Mouse (Mus musculus) lung, embryonic 16.5 days (tissue): ENCODE measurements around the gene Slc13a3. TPM values are rescaled to one million over a fixed set of nuclear protein-coding genes. Genes with fewer than 3 reads are reported as not detected.

Experiments
- ATAC-seq: fragments of 200-750 bp; cut with Nextera tagmentation; 2 replicates; pipeline ENCODE4 v1.8.0; 2017; ENCODE audit warnings: low read depth, mild to moderate bottlenecking, moderate library complexity
- H3K27ac ChIP-seq: fragments of 300-500 bp; sonication (generic); 2 replicates; pipeline ENCODE4 v1.5.1; 2014; ENCODE audit warnings: mild to moderate bottlenecking, control low read depth, low read length
- H3K27me3 ChIP-seq: fragments of 300-500 bp; sonication (generic); 2 replicates; pipeline ENCODE4 v1.6.1; 2014; ENCODE audit warnings: low read depth, low read length, mixed read lengths; ENCODE audit not compliant: control insufficient read depth, insufficient read depth
- H3K36me3 ChIP-seq: fragments of 300-500 bp; sonication (generic); 2 replicates; pipeline ENCODE4 v1.6.1; 2014; ENCODE audit warnings: low read length; ENCODE audit not compliant: control insufficient read depth, insufficient read depth
- H3K4me1 ChIP-seq: fragments of 300-500 bp; sonication (generic); replicated peaks from 2 replicates; pipeline ENCODE4 v1.6.1; 2014; ENCODE audit warnings: low read length, mixed read lengths; ENCODE audit not compliant: control insufficient read depth, insufficient read depth
- H3K4me2 ChIP-seq: fragments of 300-500 bp; sonication (generic); 2 replicates; pipeline ENCODE4 v1.6.1; 2014; ENCODE audit warnings: low read depth, low read length, control low read depth
- H3K4me3 ChIP-seq: fragments of 300-500 bp; sonication (generic); 2 replicates; pipeline ENCODE4 v1.5.1; 2014; ENCODE audit warnings: mild to moderate bottlenecking, low read length, control low read depth
- H3K9ac ChIP-seq: fragments of 300-500 bp; sonication (generic); 2 replicates; pipeline ENCODE4 v1.6.1; 2014; ENCODE audit warnings: low read length, control low read depth
- H3K9me3 ChIP-seq: fragments of 300-500 bp; sonication (generic); 2 replicates; pipeline ENCODE4 v1.6.1; 2016; ENCODE audit warnings: low read length; ENCODE audit not compliant: control insufficient read depth
- WGBS: fragments of 180-500 bp; shearing (Covaris S2); extraction: QIAGEN DNeasy Blood & Tissue Kit; methylation state at CpG from one replicate; pipeline ENCODE4 v1.1.7; 2014; 5-methylcytosine and 5-hydroxymethylcytosine counted together
- polyA plus RNA-seq: library from polyadenylated mRNA; unstranded; fragments of >200 nt; fragmentation: Nextera tagmentation; extraction: Ambion mirVana; gene quantifications from 2 replicates; pipeline ENCODE4 v1.2.1, GENCODE M21; 2015

Gene Slc13a3
- polyA plus RNA-seq, 1 experiment from 2014 or later: 0.57 TPM

DNA sequence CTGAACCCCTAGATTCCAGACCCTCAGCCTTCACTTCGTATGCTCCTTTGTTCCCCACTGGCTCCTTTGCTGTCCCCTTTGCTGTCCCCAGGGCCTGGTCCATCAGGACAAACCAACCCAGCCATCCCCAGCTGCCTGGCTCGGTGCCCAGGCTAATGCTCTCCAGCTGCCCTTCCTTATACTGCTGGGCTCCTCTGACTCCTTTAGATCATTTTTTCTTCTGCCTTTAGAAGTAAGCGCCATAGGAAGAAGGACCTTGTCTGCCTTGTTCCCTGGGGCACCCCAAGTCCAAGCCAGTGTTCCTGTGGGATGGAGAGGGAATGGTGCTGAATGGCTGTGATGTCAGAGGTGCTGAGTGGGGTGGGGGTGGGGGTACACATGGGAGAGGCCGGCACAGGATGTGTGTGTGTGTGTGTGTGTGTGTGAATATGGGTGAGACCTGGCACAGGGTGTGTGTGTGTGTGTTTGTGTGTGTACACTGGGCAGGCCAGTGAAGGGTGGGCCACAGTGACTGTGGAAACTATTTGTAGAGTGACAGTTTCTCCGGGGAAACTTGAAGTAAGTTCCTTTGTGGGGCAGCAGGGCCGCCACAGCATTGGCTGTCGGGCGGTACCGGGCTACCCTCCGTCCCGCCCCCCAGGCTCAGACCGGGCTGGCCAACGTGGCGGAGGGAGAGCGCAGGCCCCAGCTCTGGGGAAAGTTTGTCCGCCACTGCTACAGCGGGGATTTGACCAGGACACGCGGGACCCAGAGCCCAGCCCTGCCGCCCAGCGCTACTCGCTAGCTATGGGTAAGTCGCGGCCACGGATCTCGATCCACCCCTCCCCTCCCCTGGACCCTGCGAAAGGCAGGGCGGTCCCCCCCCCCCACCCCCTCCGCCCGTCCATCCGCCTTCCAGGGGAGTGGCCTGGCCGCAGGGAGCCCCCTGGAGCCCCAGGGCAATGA is 30.5 kb upstream of the Slc13a3 start, which contains the start of gene Slc2a10:
TSS of gene Slc2a10 (plus strand) at position 529 of the 945 bp plus-strand sequence.
- Histone ChIP-seq H3K4me2 (peak within 1 kb of the TSS; percentile 75), H3K27me3 (no peaks in the 10 kb centered on the region), H3K4me1 (peaks cover 28% of the 10 kb centered on the region), H3K9me3 (no peaks in the 10 kb centered on the region), H3K27ac (peak within 1 kb of the TSS; percentile 53), H3K9ac (peak within 1 kb of the TSS; percentile 72), H3K36me3 (no peaks in the 10 kb centered on the region), H3K4me3 (peak within 1 kb of the TSS; percentile 50)
- peak; percentile 86 for ATAC-seq
- WGBS: 1% methylated on average over 24 of the region's 32 CpGs

DNA sequence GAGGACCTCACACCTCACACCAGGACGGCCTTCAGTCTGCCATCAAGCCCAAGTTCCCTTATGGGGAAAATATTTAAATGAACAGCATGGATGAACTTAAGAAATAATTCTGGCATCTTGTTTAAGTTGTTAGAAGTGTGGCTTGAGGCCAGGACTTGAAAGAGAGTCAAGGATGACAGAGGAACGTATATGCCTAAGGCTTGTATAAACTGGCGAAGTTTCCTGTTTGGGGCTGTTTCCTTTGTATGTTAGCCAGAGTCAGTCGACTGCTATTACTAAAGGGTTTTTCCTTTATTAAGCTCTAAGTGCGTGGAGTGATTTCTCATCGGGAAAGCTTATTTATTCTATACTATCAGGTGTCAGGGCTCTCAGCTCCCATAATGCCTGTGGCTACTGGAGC is 25.8 kb upstream of the Slc13a3 start:
- 20% methylated on average over 6 of the region's 6 CpGs for WGBS
- H3K9ac ChIP-seq: no peak overlapping the region
- no peak overlapping the region for H3K4me3 ChIP-seq
- peak; percentile 32; the same call in 1 of the 2 replicates for ATAC-seq
- no peaks in the 10 kb centered on the region for H3K27me3 ChIP-seq
- no peaks in the 10 kb centered on the region for H3K36me3 ChIP-seq
- peak overlapping the region; percentile 74 for H3K27ac ChIP-seq
- H3K4me2 ChIP-seq: no peak overlapping the region
- H3K4me1 ChIP-seq: peaks cover 20% of the 10 kb centered on the region
- H3K9me3 ChIP-seq: no peaks in the 10 kb centered on the region

DNA sequence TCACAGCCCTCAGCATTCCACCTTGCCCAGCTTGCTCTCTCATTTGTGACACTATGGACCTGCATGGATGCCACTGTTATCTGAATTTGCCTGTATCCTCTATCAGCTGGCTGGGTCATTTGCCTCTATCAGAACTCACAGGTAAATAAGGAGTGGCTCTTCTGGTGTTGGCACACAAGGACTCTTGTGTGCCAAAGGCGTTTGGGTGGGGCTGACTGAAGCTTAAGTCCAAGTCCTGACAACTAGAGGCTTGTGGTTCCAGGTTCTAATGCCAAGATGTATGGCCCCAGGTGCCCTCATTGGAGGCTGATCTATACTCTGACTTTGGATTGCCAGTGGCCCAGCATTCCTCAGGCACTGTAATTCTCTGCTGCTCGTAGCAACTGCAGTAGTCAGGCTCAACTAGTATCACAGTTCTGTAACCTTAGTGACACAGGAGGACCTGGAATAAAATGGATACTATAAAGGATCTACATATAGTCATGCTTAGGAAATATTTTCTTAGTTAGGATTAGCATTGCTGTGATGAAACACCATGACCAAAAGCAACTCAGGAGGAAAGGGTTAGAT is 24.8 kb upstream of the Slc13a3 start:
- 65% methylated on average over 2 of the region's 2 CpGs for WGBS

DNA sequence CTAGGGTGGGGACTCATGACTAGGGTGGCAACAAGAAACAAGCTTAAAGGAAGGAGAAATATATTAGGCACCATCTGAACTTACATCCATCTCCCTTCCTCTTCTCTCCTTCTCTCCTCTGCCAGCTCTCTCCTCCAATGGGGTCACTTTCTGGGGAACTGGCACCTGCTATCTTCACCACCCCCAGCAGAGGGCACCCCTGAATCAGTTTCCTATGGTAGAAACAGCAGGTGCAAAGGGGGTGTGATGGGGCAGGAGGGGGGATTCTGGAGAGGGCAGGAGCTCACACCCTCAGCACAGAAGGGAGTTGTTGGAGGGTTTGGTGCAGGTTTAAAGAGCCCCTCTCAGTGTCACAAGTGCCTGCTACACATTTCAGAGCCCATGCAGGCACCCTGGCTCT is 23.2 kb upstream of the Slc13a3 start:
- no peak overlapping the region for H3K9ac ChIP-seq
- ATAC-seq: no peak
- no peaks in the 10 kb centered on the region for H3K9me3 ChIP-seq
- no peak overlapping the region for H3K4me3 ChIP-seq
- H3K27me3 ChIP-seq: no peaks in the 10 kb centered on the region
- peaks cover 18% of the 10 kb centered on the region for H3K4me1 ChIP-seq
- H3K4me2 ChIP-seq: no peak overlapping the region
- no peaks in the 10 kb centered on the region for H3K36me3 ChIP-seq
- H3K27ac ChIP-seq: no peak overlapping the region

More for the DNA sequence above, 24.8 kb upstream of the Slc13a3 start:
- Histone ChIP-seq H3K9me3 (no peaks in the 10 kb centered on the region), H3K27ac (no peak overlapping the region; the same call in 1 of the 2 replicates), H3K9ac (no peak overlapping the region), H3K4me3 (no peak overlapping the region), H3K4me2 (no peak overlapping the region), H3K36me3 (no peaks in the 10 kb centered on the region), H3K4me1 (peaks cover 14% of the 10 kb centered on the region), H3K27me3 (no peaks in the 10 kb centered on the region)
- ATAC-seq: no peak

DNA sequence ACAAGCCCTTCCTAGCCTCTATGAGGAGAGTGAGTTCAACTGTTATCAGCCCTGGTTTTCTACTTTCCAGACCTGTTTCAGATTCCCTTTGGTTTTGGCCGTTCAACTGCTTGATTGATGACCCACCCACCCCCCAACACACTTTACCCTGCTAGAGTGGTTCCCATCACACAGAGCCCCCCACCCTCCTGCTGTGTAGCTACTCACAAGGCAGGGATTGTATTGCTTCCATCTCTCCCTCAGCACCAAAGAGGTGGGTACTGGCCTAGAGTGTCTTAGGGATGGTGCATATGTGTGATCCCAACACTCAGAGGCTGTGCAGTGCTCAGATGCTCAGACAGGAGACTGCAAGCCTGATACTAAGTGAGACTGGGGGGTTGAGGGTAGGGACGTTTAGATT is 21.5 kb upstream of the Slc13a3 start:
- 26% methylated on average over 2 of the region's 2 CpGs for WGBS
- no peak for ATAC-seq

DNA sequence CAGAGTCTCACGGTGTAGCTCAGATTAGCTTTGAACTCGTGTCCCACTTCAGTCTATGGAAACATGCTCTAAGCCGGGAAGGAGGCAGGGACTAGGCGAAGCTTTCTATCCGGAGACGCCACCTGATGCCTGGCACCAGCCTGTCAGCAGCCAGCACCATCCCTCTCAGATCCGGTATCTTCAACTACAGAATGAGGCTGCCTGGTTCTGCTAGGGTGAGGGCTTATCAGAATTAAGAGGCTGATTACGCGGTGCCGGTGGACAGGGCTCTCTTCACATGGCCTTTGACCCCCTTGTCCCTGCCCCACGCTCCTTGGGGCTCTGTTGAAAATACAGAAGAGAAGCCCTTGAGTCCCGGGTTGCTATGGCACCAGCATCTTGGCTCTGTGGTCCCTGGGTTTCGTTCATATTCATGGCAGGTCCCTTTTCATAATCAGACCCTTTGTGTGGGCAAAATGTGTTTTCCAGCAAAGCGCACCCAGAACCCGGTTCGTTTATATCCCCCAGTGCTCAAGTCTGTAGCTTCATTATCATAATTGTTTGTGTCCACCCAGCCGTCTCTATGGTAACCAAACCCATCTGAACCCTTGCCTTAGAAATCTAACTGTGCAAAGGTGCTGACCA is 20.7 kb upstream of the Slc13a3 start:
- 24% methylated on average over 17 of the region's 17 CpGs for WGBS

More for the DNA sequence above, 21.5 kb upstream of the Slc13a3 start:
- H3K36me3 ChIP-seq: peaks cover 6% of the 10 kb centered on the region
- no peaks in the 10 kb centered on the region for H3K27me3 ChIP-seq
- H3K9ac ChIP-seq: no peak overlapping the region
- peaks cover 17% of the 10 kb centered on the region for H3K4me1 ChIP-seq
- no peak overlapping the region for H3K4me3 ChIP-seq
- H3K9me3 ChIP-seq: no peaks in the 10 kb centered on the region
- H3K27ac ChIP-seq: no peak overlapping the region
- H3K4me2 ChIP-seq: no peak overlapping the region

DNA sequence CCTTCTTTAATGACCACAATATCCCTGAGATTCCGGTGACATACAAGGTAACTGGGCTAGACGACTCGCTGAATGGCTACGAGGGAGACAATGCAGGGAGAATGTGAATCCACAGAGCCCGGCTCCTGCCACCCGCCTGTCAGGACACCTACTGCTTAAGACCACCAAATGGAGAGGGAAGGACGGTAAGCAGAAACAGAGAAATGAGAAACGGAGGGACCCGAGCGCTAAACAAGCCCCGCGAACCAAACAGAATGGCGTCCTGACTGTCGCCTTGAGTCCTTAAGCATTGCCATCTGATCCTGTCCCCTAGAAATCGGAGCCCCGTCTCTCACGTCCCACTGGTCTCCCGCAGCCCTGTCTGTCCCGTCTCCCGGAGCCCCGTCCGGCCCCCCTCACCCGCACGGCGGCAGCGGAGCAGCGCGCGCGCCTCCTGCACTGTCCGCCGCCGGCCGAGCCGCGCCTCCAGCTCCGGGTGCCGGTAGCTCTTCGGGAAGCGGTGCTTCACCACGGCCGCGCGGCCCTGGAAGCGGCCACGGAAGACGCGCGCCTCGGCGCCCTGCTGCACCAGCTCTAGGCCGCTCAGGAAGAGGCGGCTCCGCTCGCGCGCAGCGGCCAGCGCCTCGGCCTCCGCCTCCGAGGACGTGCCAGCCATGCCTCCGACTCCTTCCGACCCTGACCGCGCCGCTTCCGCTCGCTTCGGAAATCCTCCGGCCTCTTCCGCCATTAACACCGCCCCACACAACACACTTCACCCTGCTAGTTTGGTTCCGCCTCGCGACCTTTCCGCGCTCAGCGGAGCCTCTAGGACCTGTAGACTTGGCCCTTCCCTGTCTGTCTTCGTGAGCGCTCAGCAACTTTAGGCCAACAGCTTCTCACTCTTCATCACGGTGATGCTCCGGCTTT is 19.9 kb upstream of the Slc13a3 start, which contains the start of gene Trp53rka:
TSS of gene Trp53rka (minus strand) at position 677 of the 906 bp plus-strand sequence.
- Histone ChIP-seq H3K9me3 (no peaks in the 10 kb centered on the region), H3K4me3 (peak within 1 kb of the TSS; percentile 71), H3K4me1 (peaks cover 10% of the 10 kb centered on the region), H3K9ac (peak within 1 kb of the TSS; percentile 80), H3K27ac (peak within 1 kb of the TSS; percentile 67), H3K4me2 (peak within 1 kb of the TSS; percentile 88), H3K36me3 (peaks cover 6% of the 10 kb centered on the region), H3K27me3 (no peaks in the 10 kb centered on the region)
- ATAC-seq: peak; percentile 93
- WGBS: under 1% methylated on average over 68 of the region's 84 CpGs

More for the DNA sequence above, 20.7 kb upstream of the Slc13a3 start:
- Histone ChIP-seq H3K4me1 (peaks cover 10% of the 10 kb centered on the region), H3K4me3 (peak overlapping the region; percentile 71), H3K4me2 (peak overlapping the region; percentile 88), H3K9ac (peak overlapping the region; percentile 80), H3K9me3 (no peaks in the 10 kb centered on the region), H3K27ac (no peak overlapping the region), H3K36me3 (peaks cover 6% of the 10 kb centered on the region), H3K27me3 (no peaks in the 10 kb centered on the region)
- 0 out of 2 replicates have a peak, but pooled peaks have one; percentile 1 for ATAC-seq

DNA sequence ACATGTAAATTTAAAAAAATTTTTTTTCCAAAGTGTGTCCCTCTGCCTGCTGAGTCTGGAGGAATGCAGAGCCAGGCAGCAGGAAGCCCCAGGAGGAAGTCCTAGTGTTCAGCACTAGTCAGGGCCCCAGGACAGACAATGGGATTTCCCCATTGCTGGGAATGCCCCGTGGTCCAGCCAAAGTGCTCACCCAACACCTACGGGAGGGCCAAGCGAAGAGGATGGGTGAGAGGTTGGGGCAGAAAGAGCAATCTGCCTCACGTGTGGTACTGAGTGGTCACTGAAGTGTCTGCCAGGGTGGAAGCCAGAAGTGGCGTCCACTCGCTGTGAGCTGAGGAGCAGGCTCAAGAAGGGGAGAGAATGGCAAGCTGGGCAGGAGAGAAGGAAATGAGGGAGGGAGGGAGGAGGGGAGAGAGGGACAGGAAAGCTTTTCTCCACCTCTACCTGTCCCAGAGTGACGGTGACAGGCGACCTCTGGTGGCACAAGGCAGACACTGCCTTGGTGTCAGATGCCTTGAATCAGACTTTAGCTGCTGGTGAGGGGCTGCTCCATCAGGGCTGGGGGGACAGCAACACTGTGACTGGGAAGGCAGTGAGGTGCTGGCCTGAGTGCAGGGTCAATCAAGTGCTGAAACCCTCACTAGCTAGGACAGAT is 14.0 kb upstream of the Slc13a3 start:
- H3K4me3 ChIP-seq: no peak overlapping the region
- H3K4me2 ChIP-seq: no peak overlapping the region
- peak; percentile 49; the same call in 1 of the 2 replicates for ATAC-seq

More for the DNA sequence above, 14.0 kb upstream of the Slc13a3 start:
- no peak overlapping the region for H3K9ac ChIP-seq
- H3K4me1 ChIP-seq: peaks cover 6% of the 10 kb centered on the region
- H3K27me3 ChIP-seq: no peaks in the 10 kb centered on the region
- no peak overlapping the region for H3K27ac ChIP-seq
- 23% methylated on average over 8 of the region's 8 CpGs for WGBS
- no peaks in the 10 kb centered on the region for H3K9me3 ChIP-seq
- peaks cover 6% of the 10 kb centered on the region for H3K36me3 ChIP-seq
